Mouse (Mus musculus) telencephalon, adult 2 months (tissue): ENCODE results near the gene Exoc6b.
A peak's percentile ranks its signal among the peaks of the same experiment; 100 is the strongest.
"Not testable (repeated sequence)": the region's sequence is repeated elsewhere in the genome, so short reads cannot be mapped to it uniquely, and the experiment has no call there.

Experiments used
- DNase-seq: peaks from one replicate; pipeline ENCODE4 v3.0.0-alpha.2; 2011; ENCODE audit warnings: low read depth, low spot score

Exoc6b gene

DNA sequence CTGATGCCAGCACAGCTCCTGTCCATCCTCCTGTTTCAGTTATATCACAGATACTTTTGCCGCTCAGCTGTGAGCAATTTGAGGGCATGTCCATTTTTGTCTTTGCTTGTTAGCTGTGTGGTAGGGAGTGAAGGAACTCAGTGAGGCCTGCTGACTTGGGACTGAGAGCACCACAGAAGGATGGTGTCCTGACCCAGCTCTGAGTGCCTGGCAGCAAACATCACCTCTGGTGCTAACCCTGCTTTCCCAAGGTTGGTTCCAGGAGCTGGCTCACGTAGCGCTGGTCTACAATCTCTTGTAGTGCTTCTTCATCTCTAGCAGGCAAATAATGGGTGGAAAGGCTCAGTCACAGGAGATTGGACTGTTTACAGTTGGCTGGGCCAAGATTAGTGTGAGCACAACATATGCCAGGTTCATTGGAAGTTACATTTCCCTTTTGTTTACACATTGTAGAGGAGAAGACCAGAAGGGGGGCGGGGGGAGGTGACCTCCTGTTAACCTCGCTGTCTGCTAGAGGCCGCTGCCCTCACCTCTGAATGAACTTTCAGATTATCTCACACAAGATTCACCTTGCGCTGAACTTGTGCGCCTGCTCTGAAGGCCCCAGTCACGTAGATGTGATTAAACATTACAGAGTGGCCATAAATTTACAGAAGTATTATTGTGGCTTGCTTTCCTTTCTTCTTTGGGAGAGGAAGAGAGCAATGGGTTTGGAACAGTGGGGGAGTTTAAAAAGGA, 428.8 kb downstream of the Exoc6b start:
- no peak for DNase-seq

DNA sequence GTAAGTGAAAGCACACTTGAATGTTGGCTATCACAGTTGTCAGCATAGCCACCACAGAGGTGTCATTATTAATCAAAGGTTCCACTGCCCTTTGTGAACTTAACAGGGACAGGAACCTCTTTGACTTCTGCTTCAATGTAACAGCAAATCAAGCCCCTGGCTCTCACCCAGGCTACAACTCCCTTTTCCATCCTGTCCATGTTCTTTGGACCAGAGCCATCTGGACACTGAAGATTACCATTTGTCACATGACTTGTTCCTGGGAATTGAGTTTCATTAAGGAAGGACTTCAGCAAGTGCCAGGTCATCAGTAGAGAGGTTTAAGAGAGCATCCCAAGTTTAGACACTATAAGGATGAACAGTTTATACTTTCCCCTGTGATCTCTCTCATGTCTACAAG, 431.1 kb downstream of the Exoc6b start:
- DNase-seq = no peak

DNA sequence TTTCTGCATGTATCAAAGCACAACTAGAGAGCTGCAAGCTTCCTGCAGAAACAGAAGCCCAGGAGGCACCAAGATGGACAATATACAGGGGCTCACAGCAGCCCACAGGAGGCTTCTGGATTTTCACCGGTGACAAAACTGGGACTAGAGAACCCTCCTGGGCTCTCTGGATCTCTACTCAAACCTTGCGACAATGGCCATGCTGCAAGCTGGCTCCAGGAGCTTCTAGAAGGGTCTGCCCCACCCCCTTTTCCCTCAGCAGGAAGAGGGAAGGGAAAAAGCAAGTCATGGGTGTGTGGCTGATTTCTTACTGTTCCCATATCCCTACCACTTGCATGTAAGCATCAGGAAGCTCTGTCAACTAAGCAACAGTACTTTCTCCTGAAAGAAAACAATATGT, 437.7 kb downstream of the Exoc6b start:
- DNase-seq = no peak

DNA sequence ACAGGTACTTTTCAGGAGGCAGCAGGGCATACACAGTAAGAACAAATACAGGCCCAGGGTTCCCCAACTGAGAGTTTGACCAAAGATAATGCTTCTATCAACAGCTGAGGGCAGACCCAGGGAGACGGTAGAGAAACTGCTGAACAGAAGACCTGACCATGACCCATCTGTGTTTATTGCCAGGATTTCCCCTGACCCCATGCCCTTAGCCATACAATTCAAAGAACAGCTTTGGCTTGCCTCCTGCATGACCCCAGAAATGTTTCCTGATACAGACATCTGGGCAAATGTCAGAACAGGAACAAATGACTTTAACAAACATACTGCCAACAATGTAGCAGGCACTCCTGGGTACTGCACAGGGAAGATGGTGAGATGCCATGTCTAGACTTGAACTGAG, 439.0 kb downstream of the Exoc6b start:
- no peak for DNase-seq

DNA sequence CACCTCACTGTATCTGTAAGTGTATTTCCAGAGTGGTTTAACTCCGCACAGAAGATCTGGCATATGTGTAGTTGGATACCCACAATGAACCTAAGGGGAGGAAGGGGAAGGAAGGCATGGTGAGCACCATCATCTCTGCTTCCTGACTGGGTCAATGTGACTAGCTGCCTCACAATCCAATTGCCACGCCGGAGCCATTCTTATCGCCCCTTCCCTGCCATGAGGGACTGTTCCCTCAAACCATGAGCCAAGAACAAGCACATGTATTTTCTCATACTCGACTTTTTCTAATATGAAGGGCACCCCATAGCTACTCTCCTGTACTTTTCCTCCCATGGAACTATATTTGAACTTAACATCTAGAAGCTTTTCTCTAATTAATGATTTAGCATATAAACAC, 440.5 kb downstream of the Exoc6b start:
- DNase-seq = no peak

DNA sequence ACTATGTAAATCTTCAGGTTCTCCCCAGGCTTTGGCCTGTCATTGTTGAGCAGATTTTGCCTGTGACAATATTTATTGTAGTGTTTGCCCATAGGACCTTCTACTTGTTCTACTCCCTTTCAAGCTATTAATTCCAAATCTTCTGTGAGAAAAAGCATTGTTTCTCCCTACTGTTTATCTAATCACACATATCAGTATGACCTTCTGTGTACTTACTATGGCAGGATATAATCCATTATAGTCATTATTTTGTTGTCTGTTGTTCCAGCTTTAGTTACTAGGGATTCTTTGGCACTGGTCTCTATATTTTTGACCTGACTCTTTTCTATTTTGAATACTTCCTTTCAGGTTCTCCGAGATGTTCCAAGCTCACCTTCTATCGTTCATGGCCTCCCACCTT, 442.9 kb downstream of the Exoc6b start:
- DNase-seq = no peak

DNA sequence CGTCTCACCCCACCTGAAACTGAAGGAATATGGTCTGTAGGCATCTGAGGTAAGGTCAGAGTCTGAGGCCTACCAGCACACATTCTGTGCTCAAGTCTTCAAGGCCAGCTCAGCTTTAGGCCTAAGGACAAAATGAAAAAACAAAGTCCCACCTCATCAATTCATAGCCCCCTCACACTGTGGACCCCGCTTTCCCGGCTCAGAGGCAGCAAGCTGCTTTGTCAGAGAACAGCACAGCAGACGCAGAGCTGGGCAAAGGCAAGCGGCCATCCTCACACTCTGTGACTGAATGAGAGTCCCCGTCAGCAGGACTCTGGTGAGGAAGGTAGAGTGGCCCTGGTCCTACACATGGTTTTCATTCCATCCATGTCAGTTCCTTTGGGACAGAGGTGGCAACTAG, 450.1 kb downstream of the Exoc6b start:
- DNase-seq = no peak

DNA sequence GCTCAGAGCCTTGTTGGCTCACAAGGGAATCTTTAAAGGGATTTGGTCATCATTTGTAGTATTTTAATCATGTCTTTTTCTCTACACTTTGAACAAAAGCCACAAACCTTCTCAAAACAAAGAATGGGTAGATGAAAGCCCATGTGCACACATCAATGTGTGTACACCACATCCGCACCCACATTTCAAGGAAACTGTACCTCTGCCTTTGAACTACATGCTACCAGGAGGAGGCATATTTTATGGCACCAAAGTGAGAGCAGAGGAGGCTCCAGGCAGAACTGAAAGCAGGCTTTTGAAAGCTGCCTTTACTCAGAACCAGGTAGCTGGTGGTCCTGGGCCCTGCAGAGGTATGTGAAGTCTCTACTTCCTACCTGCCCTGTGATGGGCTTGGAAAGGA, 452.3 kb downstream of the Exoc6b start:
- DNase-seq = no peak

DNA sequence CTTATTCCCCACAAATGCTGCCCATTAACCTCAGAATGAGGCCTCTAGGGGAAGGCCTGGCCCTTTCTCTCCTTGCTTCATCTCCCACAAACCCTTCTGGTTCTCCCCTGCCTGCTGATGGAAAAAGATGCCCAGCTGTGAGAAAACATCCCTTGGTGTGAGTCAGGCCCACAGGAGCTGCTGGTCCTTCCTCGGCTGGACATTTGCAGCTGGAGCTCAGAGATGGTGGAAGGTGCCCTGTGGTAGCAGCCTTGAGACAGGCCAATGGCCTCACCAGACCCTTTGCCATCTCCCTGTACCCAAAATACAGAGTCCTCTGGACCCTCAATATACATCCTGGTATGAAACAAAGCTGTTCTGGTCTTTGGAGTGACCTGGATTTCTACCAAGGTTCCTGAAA, 452.7 kb downstream of the Exoc6b start:
- no peak for DNase-seq

DNA sequence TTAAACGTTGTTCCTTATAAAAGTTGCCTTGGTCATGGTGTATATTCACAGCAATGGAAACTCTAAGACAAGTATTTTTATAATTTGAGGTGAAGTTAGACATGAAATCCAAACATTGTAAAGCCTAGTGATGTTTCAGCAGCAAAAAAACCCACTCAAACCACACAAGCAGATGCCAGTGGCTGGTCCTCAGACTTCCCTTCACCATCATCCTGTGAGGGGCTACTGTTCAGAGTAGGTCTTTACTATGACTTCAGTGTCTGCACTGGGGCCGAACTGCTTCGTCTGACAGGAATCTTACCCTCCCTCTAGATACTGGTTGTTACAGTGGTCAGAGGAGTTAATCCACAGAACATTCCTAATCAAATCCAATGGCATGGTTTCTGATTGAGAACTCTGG, 455.8 kb downstream of the Exoc6b start:
- no peak for DNase-seq

DNA sequence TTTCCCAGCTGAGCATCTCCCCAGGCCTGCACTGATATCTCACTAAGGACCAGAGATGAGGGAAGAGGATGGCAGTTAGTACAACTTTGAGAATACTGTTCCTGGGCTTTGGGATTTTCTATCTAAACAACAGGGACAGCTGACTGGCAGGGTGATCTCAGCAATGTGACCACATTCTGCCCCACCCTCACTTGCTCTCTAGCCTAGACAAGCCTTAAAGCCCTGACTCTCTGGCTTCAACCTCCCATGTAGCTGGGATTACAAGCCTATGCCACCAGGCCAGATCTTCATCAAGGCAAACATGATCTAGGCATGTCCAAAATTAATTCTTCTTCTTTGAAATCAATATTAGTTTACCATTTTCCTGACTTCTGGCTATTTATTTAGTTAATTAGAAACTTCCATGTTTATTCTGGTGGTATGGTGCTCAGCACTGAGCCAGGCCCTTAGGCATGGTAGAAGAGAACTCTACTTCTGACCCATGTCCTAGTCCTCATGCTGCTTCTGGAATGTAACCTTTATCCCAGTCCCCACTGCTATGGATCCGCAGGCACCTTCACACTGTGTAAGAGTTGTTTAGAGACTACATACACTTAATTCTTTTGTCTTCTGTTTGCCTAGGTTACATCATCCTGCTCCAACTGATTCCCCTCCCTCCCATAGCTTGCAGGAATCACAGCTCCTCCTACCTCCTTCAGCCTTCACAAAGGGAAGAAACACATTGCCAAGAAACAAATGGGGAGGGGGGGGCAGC, 468.0 kb downstream of the Exoc6b start:
- no peak for DNase-seq

DNA sequence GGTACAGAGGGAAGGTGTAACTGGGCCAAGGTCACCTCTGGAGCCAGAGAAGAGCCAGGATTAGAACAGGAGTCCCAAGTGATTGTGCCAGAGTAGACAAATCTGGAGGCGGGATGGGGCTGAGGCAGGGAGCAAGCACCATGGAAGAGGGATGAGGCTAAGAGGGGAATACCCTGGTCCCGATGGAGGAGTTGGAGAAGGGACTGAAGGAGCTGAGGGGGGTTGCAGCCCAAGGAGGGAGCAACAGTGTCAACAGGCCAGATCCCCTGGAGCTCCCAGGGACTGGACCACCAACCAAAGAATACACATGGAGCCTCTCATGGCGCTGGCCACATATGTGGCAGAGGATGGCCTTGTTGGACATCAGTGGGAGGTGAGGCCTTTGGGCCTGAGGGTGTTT, 470.0 kb downstream of the Exoc6b start:
- DNase-seq = not testable (repeated sequence)

DNA sequence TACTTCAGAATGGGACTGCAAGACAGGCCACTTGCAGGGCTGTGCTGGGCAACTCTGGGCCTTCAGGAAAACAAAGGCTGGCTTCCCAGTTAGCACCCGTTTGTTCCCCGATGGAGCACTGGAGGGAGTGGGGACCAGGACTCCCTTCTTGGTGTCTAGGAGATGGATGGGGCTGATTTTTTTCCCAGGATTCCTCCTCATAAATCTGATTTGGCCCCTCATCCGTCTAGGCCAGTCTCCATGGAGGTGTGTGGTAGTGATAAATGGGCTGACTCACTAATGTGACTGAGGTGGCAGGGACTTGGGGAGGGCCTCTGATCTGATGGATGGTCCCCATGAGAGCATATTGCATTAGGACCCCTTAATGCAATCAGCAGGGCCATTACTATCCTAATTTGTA, 470.6 kb downstream of the Exoc6b start:
- DNase-seq = no peak

DNA sequence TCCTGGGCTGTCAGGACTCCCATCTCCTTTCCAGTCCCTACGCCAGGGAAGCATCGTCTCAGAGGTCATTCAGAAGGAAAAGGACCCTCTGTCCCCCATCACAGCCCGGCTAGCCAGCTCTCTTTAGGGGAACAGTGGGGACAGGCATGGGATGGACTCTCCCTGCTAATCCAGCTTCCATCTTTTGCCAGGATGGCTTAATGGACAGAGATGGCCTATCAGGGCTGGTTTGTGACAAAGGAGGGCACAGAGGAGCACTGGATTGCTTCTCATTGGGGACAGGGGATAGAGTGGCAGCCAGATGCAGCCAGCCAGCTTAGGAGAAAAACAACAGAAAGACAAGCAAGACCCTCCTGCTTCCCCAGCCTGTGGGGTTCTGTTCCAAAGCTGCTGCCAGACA, 474.7 kb downstream of the Exoc6b start:
- DNase-seq = no peak

DNA sequence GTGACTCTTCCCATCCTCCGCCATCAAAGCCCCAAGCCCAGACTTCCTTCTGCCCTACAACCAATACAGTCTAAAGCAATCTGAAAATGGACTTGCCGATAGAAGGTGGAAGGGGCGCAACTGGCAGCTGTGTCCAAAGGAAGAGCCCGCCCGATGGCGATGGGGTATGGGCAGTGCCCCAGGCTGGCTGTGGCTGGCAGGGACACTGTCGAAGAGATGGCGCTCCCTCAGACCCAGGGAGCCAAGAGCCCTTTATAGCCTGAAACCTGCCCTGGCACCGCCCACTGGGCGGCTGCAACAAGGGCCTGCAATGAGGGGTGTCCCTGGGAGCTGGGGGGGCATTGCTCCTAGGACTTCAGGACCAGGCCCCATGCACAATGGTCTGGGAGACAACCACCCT, 475.6 kb downstream of the Exoc6b start, which contains the start of gene Cyp26b1:
Gene Cyp26b1 (minus strand): TSS at position 216 of the 400 bp plus-strand sequence.
- DNase-seq = no peak

DNA sequence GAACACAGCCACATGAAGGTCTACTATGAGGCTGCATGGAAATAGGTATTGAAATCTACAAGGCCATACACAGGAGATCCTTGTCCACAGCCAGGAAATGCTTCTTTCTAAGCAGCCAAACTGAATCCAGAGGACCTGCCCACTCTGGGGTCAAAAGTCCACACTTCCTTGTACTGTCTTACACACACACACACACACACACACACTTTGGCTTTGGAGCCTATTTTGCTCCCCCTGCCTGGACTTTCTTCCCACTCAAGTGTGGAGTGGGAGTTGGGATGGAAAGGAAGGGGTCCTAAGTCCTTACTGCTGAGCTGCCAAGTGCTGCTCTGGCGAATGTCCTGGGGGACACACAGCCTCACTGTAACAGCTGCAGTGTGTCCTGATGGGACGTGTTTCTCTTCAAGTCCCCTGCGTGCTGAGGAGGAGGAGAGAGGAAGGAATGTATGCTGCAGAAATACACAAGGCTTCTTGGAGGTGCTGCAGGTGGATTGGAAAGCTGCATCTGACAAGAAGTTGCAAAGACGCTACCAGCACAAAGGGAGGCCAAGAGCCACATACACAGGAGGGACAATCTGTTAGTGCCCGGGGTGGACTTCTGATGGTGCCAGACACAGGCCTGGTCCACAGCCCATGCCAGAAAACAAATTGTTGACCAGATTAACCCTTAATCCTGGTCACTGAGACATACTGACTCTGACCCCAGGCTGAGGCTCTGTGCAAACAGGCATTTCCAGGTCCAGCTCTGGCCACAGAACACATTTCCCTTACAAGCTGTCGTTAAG, 478.2 kb downstream of the Exoc6b start:
- DNase-seq = no peak

DNA sequence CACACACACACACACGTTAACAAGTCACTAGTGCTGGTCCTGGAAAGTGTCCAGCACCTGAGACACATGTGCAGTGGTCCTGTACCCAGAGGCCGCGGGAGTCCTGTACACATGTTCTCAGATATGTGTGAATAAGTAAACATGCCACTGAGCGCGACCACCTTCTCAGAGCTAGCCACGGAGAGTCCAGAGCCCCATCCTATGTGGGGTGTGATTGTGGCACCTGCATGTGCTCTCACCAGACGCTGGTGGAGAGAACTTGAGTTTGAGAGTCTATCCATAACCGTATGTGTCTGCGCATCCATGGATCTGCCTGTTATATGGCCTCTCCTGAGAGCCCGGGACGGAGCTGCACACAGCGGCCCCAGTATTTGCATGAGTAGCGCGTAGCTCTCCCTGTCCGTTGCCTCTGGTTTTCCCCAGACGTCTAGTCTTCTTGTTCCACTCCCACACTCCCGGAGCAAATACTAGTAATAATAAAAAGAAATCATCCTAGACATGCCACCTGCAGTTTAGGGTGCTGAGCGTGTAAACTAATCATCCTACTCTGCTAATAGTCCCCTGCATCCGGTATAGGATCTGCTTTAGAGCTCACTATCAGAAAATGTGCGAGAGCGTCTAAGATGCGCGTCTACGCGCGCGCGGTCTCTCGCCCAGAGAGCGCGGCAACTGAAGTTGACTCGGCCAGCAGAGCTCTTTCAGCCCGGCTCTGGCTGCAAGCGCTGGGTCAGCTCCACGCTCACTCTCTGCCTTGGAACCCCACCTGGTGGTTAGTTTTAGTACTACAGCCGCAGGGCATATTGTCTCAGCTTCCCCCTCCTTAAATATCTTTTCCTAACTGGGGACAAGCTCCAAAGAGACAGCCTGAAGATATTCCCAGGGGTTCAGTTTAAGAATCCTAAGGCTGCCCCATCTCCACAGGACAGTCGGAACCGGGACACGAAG, 479.3 kb downstream of the Exoc6b start:
- peak; percentile 44 for DNase-seq

DNA sequence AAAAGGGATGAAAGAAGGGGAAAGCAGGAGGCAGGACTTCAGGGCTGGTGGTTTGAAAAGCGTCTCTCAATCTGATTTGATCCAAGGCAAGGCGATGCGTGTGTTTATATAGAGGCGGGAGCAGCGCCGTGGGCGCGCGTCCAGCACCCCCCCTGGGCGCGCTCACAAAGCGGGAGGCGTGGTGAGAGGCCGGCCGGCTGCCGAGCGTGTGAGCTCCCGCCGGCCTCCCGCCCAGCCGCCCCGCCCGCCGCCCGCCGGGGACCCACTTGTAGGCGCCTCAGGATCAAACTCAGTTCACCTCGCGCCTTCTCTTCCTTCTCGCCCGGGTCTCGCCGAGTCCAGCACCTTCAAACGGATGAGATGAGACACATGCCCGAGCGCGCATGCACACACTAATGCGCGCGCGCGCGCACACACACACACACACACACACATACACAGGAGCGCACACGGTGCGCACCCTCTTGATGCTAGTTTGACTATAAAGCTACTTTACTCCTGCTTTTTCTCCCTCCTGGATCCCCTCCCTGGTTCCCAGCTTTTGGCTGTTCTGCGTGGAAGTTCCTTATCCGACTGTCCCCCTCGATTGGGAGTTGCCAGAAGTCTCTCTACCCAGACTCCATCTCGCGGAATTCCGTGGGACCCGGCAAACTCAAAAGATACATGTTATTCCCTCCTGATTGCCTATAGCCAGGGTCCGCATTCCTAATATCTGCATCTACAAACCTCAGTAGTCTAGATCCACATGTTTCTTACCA, 480.2 kb downstream of the Exoc6b start:
- DNase-seq = no peak

DNA sequence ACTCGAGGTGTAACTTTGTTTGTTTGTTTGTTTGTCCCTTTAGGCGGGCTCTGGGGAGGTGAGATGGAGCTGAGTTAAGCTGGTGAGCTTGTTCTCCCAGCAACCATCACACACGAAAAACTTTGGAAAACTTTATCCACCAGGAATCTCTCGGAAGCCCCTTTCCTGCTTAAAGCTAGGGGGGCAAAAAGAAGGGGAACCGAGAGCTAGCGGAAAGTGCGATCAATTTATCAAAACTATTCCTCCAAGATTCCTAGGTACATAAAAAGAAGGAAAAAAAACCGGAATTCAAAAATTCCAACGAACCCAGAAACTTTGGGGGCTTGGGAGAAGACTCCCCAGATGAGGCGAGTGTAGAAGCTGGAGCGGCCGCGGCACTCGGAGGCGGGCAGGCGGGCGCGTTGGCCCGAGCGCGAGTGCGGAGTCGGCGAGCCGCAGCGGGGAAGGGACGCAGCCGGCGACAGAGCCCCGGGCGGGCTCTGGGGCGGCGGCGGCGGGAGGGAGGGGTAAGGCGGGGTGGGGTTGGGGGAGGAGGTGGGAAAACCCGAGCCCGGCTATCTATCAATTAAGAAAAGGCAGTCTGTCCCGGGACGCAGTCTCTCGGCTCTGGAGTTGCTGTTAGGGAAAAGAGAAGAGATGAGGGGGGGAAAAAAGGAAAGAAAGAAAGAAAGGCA, 481.0 kb downstream of the Exoc6b start:
- no peak for DNase-seq

DNA sequence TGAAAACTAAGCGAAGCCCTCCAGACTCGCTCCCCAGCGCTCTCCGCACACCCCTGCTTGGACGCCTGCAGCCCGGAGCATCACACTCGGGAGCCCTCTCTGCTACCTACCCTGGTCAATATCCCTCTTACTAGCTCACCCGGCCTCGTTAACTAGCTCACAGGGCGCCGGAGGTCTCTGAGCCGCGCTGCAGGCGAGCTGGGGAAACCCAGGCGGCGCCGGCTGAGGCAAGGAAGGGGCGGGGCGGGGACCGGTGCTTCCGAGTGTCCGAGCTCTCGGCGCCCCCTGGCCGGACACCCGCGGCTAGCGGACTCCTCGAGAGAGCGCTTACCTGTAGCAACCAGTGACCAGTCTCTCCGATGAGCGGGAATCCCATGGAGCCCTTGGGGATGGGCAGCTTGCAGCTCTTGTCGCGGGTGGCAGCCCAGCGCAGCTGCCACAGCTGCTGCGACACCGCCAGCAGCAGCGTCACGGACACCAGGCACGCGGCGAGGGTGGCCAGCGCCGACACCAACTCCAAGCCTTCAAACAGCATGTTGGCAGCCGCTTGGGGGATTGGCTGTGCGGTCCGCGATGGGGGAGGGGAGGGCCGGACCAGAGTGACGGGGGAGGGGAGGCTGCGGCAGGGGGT, 481.7 kb downstream of the Exoc6b start:
- DNase-seq = no peak
